23 mouse cellular contexts compared by ENCODE assay signal in the genomic region with DNA sequence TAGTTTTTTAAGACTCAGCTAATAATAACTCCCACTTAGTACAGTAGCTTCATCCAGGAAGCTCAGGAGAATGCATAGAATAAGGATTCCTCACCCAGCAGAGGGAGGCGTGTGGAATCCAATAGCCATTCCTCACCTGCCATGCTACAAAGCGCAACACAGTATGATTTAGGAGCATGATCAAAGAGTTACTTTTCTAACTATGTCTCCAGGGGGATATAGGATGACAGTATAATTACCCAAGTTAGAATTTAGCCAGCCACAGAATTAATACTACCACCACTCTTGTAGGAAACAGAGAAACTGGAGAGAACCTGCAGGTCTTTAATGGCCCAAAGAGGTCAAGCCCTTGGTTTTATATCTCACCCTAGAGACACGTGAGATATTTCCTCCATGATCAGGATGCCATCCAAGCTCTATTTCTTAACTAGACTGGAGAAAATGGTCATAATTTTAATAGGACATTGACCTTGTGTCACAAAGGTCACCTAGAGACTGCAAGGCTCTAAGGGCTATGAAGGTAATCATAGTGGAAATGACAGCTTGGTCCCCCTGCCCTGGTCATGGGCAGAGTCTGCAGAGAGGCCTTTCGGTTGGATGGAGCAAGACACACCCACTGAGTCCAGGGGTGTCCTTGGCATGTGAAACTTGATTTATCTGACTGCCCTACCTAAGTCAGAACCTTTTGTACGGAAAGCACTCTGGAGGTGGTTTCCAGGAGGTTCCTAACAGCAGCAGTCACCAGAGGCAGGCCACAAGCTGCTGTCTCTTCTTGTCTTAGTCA.
"Had no signal": no experiment of that assay in that cellular context is flagged by ENCODE, and none has a peak within 500 bp of the region (broad histone marks: within the 10 kb centered on the region; RNA-seq: fewer than 3 reads in every experiment).

No protein-coding gene starts in this region.

- H3K27ac ChIP-seq: heart, adult 2 months; heart, embryonic 13.5 days; heart, embryonic 15.5 days; hindbrain, embryonic 10.5 days; hindbrain, embryonic 12.5 days; hindbrain, embryonic 14.5 days; hindbrain, postnatal 0 days; limb, embryonic 13.5 days; limb, embryonic 15.5 days; liver, embryonic 12.5 days; liver, embryonic 14.5 days had no signal

- H3K9me3 ChIP-seq: heart, embryonic 13.5 days; heart, embryonic 15.5 days; hindbrain, embryonic 10.5 days; hindbrain, embryonic 12.5 days; limb, embryonic 13.5 days; limb, embryonic 15.5 days; liver, embryonic 12.5 days had no signal

- H3K9ac ChIP-seq: heart, embryonic 13.5 days; heart, embryonic 15.5 days; hindbrain, embryonic 12.5 days; hindbrain, embryonic 14.5 days; limb, embryonic 13.5 days; limb, embryonic 15.5 days; liver, embryonic 12.5 days; liver, embryonic 14.5 days had no signal

- H3K4me2 ChIP-seq: heart, embryonic 11.5 days; heart, embryonic 13.5 days; heart, embryonic 15.5 days; hindbrain, embryonic 12.5 days; hindbrain, embryonic 14.5 days; limb, embryonic 13.5 days; limb, embryonic 15.5 days; liver, embryonic 12.5 days had no signal

- H3K27me3 ChIP-seq: heart, embryonic 13.5 days; heart, embryonic 15.5 days; hindbrain, embryonic 12.5 days; limb, embryonic 13.5 days; limb, embryonic 15.5 days; liver, embryonic 12.5 days had no signal

- H3K4me1 ChIP-seq: heart, embryonic 13.5 days; heart, embryonic 15.5 days; hindbrain, embryonic 10.5 days; hindbrain, embryonic 12.5 days; limb, embryonic 13.5 days; limb, embryonic 15.5 days; liver, embryonic 12.5 days had no signal

- ATAC-seq: hindbrain, postnatal 0 days; intestine, embryonic 16.5 days; liver, embryonic 12.5 days had no signal

- H3K36me3 ChIP-seq: heart, embryonic 13.5 days; heart, embryonic 15.5 days; hindbrain, embryonic 10.5 days; hindbrain, embryonic 12.5 days; limb, embryonic 13.5 days; limb, embryonic 15.5 days; liver, embryonic 12.5 days had no signal

- H3K4me3 ChIP-seq: gastrocnemius, adult 2 months; heart, adult 2 months; heart, embryonic 13.5 days; heart, embryonic 15.5 days; hindbrain, embryonic 10.5 days; hindbrain, embryonic 12.5 days; limb, embryonic 13.5 days; limb, embryonic 15.5 days; liver, embryonic 12.5 days had no signal

- DNase-seq: gastrocnemius, adult 2 months; gastrocnemius, postnatal 10 days; gastrocnemius, postnatal 25 days; heart, adult 2 months; heart, postnatal 4 days; kidney, adult 11 months; kidney, adult 8-10 months; kidney, postnatal 36 days; layer of hippocampus, adult 9-11 months; layer of hippocampus, postnatal 36 days; left cerebral cortex, postnatal 4 days had no signal
